Comparison of ENCODE assay signal across 8 mouse cellular contexts in genomic region chr4:43380951-43381350, GRCm38 (mm10). TPM values are rescaled to one million over a fixed set of nuclear protein-coding genes. Genes with fewer than 3 reads are reported as not detected.
DNase-seq lines count a peak whose midpoint lies in the region; ATAC-seq and TF ChIP-seq lines count a peak whose summit lies in the region.
"Had no signal": no experiment of that assay in that cellular context is flagged by ENCODE, and none has a peak within 500 bp of the region (broad histone marks: within the 10 kb centered on the region; RNA-seq: fewer than 3 reads in every experiment).

No protein-coding gene starts in this region.

- H3K4me1 ChIP-seq in embryonic fibroblast, embryonic 13.5 days (ENCODE audit: control insufficient read depth, insufficient read depth, low read length), result 0 out of 2 replicates have a peak, but pooled peaks cover 4% of the 10 kb centered on the region
- peaks cover 19% of the 10 kb centered on the region for H3K4me1 ChIP-seq in intestine, embryonic 16.5 days (ENCODE audit: control insufficient read depth, insufficient read depth, low read length)
- peaks cover 29% of the 10 kb centered on the region for H3K4me1 ChIP-seq in neural tube, embryonic 13.5 days (replicated peaks)

- WGBS in intestine, embryonic 16.5 days, result 34% methylated on average over 10 of the region's 10 CpGs
- 53% methylated on average over 10 of the region's 10 CpGs for WGBS in neural tube, embryonic 13.5 days

- peak overlapping the region; percentile 86; the same call in 1 of the 2 replicates for H3K27ac ChIP-seq in embryonic fibroblast, embryonic 13.5 days (ENCODE audit: insufficient read depth, low read length)
- H3K27ac ChIP-seq in intestine, embryonic 16.5 days (ENCODE audit: low read length), result peak overlapping the region; percentile 84
- no peak overlapping the region for H3K27ac ChIP-seq in neural tube, embryonic 13.5 days (replicated peaks)

- peak overlapping the region; percentile 92 for H3K9ac ChIP-seq in intestine, embryonic 16.5 days (ENCODE audit: low read depth, low read length)
- peak overlapping the region; percentile 90 for H3K9ac ChIP-seq in neural tube, embryonic 13.5 days

- DNase-seq in left cerebral cortex, postnatal 14 days (ENCODE audit: low spot score in 2 of 2), result peak; percentile 33 to 36
- no peak for DNase-seq in left cerebral cortex, adult 18-20 months (ENCODE audit: low spot score in 2 of 2)
- no peak for DNase-seq in embryo, embryonic 10 days (ENCODE audit: low spot score)
- no peak for DNase-seq in adrenal gland, postnatal 10 days

- no peaks in the 10 kb centered on the region for H3K27me3 ChIP-seq in intestine, embryonic 16.5 days (replicated peaks; ENCODE audit: control insufficient read depth, insufficient read depth, low read length)
- no peaks in the 10 kb centered on the region; the same call in 1 of the 2 replicates for H3K27me3 ChIP-seq in neural tube, embryonic 13.5 days

- peak overlapping the region; percentile 81 for H3K4me2 ChIP-seq in intestine, embryonic 16.5 days (ENCODE audit: low read depth, low read length)
- H3K4me2 ChIP-seq in neural tube, embryonic 13.5 days, result peak overlapping the region; percentile 82

- H3K36me3 ChIP-seq in intestine, embryonic 16.5 days (ENCODE audit: control insufficient read depth, insufficient read depth, low read length), result no peaks in the 10 kb centered on the region
- no peaks in the 10 kb centered on the region for H3K36me3 ChIP-seq in neural tube, embryonic 13.5 days

- intact Hi-C loops in left cerebral cortex, postnatal 14 days (cut with DNase I), result loop anchor here (5.0 to 10.0 kb wide), 2 partner anchors 114 to 326 kb away; partner anchors contain the start of genes Atp8b5 and Unc13b

- peak overlapping the region; percentile 79 for H3K4me3 ChIP-seq in embryonic fibroblast, embryonic 13.5 days (ENCODE audit: insufficient read depth, low read length)
- peak overlapping the region; percentile 77 for H3K4me3 ChIP-seq in intestine, embryonic 16.5 days (ENCODE audit: low read length)
- peak overlapping the region; percentile 80 for H3K4me3 ChIP-seq in neural tube, embryonic 13.5 days

- H3K9me3 ChIP-seq in intestine, embryonic 16.5 days (ENCODE audit: control insufficient read depth, low read length), result no peaks in the 10 kb centered on the region
- H3K9me3 ChIP-seq in neural tube, embryonic 13.5 days, result no peaks in the 10 kb centered on the region

- peak; percentile 3; the same call in 1 of the 2 replicates for ATAC-seq in intestine, embryonic 16.5 days
- ATAC-seq in neural tube, embryonic 13.5 days (ENCODE audit: low read depth), result peak; percentile 25
- ATAC-seq: activated CD4-positive, CD25-positive, alpha-beta regulatory T cell, adult 4 months had no signal

- no peak for TF ChIP-seq CTCF in embryonic fibroblast, embryonic 13.5 days (IDR thresholded peaks at IDR 0.05; ENCODE audit: borderline replicate concordance, insufficient read depth, low read length)

- TF ChIP-seq POLR2A in embryonic fibroblast, embryonic 13.5 days (IDR thresholded peaks at IDR 0.05; ENCODE audit: low read depth, low read length), result no peak

RNA-seq across cellular contexts. Expression of gene Rusc2, which starts 0.8 kb away (rescaled TPM):
- total RNA-seq in left cerebral cortex, postnatal 14 days (2021), result 100 to 1,000 TPM; 128 to 142 TPM
- total RNA-seq in left cerebral cortex, adult 18-20 months (2021), result 100 to 1,000 TPM; 128 to 146 TPM
- 44.7 and 80.5 TPM in 2 replicates for polyA plus RNA-seq in embryonic fibroblast, embryonic 13.5 days (2011; ENCODE audit: insufficient read length, low read depth, missing spikeins)
- polyA plus RNA-seq in intestine, embryonic 16.5 days (2015; fragmentation: Nextera tagmentation; extraction: Ambion mirVana), result 11.8 and 13.0 TPM in 2 replicates
- polyA plus RNA-seq in neural tube, embryonic 13.5 days (2015; fragmentation: Nextera tagmentation; extraction: Ambion mirVana), result 74.5 and 79.3 TPM in 2 replicates
- 10 to 100 TPM; 29.9 to 32.1 TPM for total RNA-seq in adrenal gland, postnatal 10 days (2021)
- polyA plus RNA-seq: activated CD4-positive, CD25-positive, alpha-beta regulatory T cell, adult 4 months had no signal

RNA-seq across cellular contexts. Expression of gene Fam166b, which starts 48.0 kb away (rescaled TPM):
- total RNA-seq in left cerebral cortex, postnatal 14 days (2021), result under 1 TPM; 0.33 to 0.74 TPM
- 1 to 10 TPM in 1 of 2 experiments, under 1 TPM in 1; 0.82 to 1.2 TPM for total RNA-seq in left cerebral cortex, adult 18-20 months (2021)
- polyA plus RNA-seq in embryonic fibroblast, embryonic 13.5 days (2011; ENCODE audit: insufficient read length, low read depth, missing spikeins), result not detected in 2 replicates
- polyA plus RNA-seq in intestine, embryonic 16.5 days (2015; fragmentation: Nextera tagmentation; extraction: Ambion mirVana), result 0.10 and 0.24 TPM in 2 replicates
- polyA plus RNA-seq in neural tube, embryonic 13.5 days (2015; fragmentation: Nextera tagmentation; extraction: Ambion mirVana), result 0.32 and 0.59 TPM in 2 replicates
- total RNA-seq in adrenal gland, postnatal 10 days (2021), result under 1 TPM; 0.27 to 0.97 TPM
- polyA plus RNA-seq: activated CD4-positive, CD25-positive, alpha-beta regulatory T cell, adult 4 months had no signal

Comparison
In these comparisons a context has a peak if more than half of its experiments do, and no peak if none do; other contexts are left out.
1. DNase-seq: peak in left cerebral cortex, postnatal 14 days (2 of 2); none in left cerebral cortex, adult 18-20 months (0 of 2), embryo, embryonic 10 days (single experiment) and adrenal gland, postnatal 10 days (single experiment).
2. Peak in every context shown above with its lines, with median percentiles within 50 percentile points of each other: H3K4me3 ChIP-seq.